Mouse (Mus musculus): ENCODE measurements at regions not wholly inside any gene's neighbourhood (a gene's known extent, or its start where the extent isn't known, plus 50 kb on each side); places are given as distances from the start of the nearest gene placed in this dataset.

DNA sequence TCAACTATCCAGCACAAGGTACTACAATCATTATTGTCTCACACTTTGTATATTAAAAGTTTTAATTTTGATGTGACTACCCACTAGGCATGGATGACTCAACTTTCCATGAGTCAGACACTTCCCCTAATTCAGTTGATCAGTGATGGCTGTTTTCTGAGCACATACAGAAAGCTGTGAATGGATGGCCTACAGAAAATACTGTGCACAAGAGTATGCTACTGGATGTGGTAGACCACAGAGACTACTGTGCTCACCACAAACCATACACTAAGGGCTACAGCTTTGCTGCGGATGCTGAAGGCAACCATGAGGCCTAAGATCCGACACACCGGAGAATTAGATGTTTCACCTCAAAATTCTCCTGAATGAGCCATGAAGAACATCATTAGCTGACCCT, 174.4 kb upstream of the March1 start:
- no peak for DNase-seq (ENCODE audit: low read depth, low spot score)

DNA sequence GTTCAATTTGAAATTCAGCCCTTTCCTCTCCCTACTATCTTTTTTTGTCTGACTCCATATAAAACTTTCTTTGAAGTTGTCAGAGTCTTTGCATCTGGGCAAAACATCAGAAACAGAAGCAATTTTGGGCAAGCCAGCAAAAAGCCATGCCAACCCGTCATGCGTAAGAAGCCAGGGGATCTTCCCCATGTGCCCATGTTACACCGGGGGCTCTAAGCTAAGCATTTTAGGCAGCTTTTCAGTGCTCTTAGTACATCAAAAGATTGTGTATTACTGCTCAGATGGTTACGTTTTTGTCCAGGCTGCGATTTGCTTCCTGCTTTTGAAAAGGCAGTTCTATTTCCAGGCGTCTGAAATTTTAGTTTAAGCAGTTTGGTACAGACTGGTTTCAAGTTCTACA, 196.8 kb upstream of the March1 start:
- no peak for DNase-seq (ENCODE audit: low read depth, low spot score)

DNA sequence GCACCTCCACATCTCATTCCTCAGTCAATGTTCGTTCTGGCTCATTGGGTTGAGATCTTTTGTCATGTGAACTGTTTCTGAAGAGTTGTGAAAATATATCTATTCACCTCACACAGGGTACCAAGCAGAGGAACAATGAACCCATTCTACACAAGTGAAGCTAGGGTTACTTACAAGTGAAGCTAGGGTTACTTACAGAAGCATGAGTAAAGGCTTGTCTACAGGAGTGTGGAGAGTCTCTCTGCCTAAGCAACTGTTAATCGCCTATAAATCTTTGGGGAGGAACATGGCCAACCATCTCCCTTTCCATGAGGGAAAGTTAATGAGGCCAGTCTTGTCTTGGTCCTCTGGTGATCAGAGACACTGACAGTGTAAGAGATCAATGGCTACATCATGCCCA, 199.8 kb upstream of the March1 start:
- DNase-seq (ENCODE audit: low read depth, low spot score), result no peak

DNA sequence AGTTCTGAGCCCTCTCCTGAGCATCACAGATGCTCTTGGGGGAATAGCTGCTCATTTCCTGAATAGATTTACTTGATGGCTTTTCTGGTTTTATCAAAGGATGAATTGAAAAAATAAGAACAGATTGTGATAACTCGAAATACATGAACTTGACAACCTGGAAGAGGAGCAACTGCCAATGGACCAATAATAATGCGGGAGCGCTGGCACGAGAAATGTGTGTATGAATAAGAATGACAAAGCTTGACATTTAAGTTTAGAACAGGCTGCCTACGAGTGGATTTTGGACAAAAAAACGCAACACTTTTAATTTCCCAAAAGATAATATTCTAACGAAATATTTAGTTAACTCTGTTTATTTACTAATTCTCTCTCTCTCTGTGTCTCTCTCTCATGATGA, 203.5 kb upstream of the March1 start:
- DNase-seq (ENCODE audit: low read depth, low spot score), result no peak

DNA sequence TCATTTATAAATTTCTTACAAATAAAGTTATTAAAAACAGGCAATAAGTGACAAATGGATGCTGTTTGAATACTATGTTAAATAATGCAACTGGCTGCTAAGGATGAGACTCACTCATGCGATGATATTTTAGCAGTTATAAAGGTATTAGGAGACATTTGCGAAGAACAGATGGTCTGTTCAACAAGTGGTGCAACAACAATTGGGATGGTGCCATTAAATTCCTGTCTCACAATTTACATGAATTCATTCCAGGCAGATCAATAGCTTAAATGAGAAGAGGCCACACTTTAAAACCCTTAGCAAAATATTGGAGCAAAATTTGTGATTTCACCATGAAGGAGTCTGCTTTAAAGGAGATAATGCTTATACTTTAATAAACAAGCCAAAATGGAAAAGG, 205.4 kb upstream of the March1 start:
- DNase-seq (ENCODE audit: low read depth, low spot score), result no peak

DNA sequence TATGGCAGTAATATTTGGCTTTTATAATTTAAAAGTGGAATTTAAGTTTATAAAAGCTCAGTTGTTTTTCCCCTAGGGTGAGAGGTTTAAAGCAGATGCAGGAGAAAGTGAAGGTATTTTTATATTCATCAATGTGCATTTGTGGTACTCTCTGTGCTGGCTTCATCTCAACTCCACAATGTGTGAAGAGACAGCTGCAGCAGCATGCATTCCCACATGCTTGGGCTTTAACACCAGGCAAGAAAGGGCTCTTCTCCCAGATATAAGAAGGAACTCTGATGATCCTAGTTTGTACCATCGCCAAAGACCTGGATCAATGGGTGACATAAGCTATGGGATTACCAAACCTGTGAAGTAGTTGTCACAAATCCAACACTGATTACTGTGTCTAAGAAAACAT, 221.9 kb upstream of the March1 start:
- DNase-seq (ENCODE audit: low read depth, low spot score), result peak; percentile 23

DNA sequence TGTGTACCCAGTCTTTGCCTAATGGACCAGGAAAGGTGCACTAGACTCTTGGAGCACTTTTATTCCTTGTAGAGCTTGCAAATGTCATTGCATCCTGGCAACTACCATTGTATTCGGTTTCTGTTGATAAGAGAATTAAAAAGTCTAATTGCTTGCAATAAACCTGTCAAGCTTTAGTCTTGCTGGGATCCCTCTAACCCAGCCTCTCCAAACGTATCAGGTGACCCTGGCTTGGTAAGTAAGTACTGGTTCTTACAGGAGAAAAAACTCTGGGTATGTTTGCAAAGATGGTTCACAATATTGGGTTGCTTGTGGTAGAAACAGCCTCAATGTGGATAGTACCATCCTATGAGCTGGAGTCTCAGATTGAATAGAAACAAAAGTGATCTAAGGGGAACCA, 226.6 kb upstream of the BC030870 start:
- no peak for DNase-seq (ENCODE audit: low read depth, low spot score)

- peak; percentile 47 for DNase-seq (ENCODE audit: low read depth, low spot score)
Observed at GRCm38 (mm10) chr8:65349396-65349795, 220.0 kb upstream of the BC030870 start.

- no peak for DNase-seq (ENCODE audit: low read depth, low spot score)
Observed at GRCm38 (mm10) chr8:65331136-65331535, 201.8 kb upstream of the BC030870 start.

- DNase-seq (ENCODE audit: low read depth, low spot score), result no peak
Observed at GRCm38 (mm10) chr8:65288687-65289086, 159.3 kb upstream of the BC030870 start.

DNA sequence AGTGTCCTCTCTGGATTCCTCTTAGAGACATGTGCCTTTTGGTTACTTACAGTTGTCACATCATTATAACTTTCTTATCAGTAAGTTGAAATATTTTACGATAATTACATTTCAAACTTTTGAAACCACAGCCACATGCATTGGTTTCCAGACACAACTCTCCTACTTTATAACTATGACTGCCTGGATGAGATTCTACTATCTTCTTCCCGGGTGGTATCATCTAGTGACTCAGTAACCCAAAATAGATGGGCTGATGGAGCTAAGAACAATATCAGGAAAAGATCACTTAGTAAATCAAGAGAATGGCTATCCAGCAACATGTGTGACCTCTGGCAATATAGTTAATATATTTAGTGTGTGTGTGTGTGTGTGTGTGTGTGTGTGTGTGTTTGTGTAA, 151.0 kb upstream of the BC030870 start:
- no peak for DNase-seq (ENCODE audit: low read depth, low spot score)

All from telencephalon, adult 2 months (tissue).